Mouse (Mus musculus) forebrain, embryonic 16.5 days (tissue): Measurements from ENCODE around the gene Sorbs1. TPM values are rescaled to one million over a fixed set of nuclear protein-coding genes. Genes with fewer than 3 reads are reported as not detected.
A peak's percentile ranks its signal among the peaks of the same experiment; 100 is the strongest.

Experiments
- ATAC-seq: fragments of 200-750 bp; cut with Nextera tagmentation; 2 replicates; pipeline ENCODE4 v1.8.0; 2017; ENCODE audit warnings: mild to moderate bottlenecking, moderate library complexity
- H3K27ac ChIP-seq: fragments of 300-500 bp; sonication (generic); 2 replicates; pipeline ENCODE4 v1.5.1; 2014; ENCODE audit warnings: low read length, control low read depth
- H3K27me3 ChIP-seq: fragments of 300-500 bp; sonication (generic); replicated peaks from 2 replicates; pipeline ENCODE4 v1.6.1; 2014; ENCODE audit warnings: low read length; ENCODE audit not compliant: control insufficient read depth, insufficient read depth
- H3K36me3 ChIP-seq: fragments of 300-500 bp; sonication (generic); 2 replicates; pipeline ENCODE4 v1.6.1; 2014; ENCODE audit not compliant: control insufficient read depth, insufficient read depth
- H3K4me1 ChIP-seq: fragments of 300-500 bp; sonication (generic); replicated peaks from 2 replicates; pipeline ENCODE4 v1.6.1; 2014; ENCODE audit warnings: low read length; ENCODE audit not compliant: control insufficient read depth, insufficient read depth
- H3K4me2 ChIP-seq: fragments of 300-500 bp; sonication (generic); 2 replicates; pipeline ENCODE4 v1.6.1; 2014; ENCODE audit warnings: mild to moderate bottlenecking, low read length, control low read depth
- H3K4me3 ChIP-seq: fragments of 300-500 bp; sonication (generic); replicated peaks from 2 replicates; pipeline ENCODE4 v1.5.1; 2014; ENCODE audit warnings: mild to moderate bottlenecking, low read length, control low read depth
- H3K9ac ChIP-seq: fragments of 300-500 bp; sonication (generic); replicated peaks from 2 replicates; pipeline ENCODE4 v1.6.1; 2014; ENCODE audit warnings: low read depth, low read length, control low read depth
- H3K9me3 ChIP-seq: fragments of 300-500 bp; sonication (generic); 2 replicates; pipeline ENCODE4 v1.6.1; 2016; ENCODE audit warnings: low read length; ENCODE audit not compliant: control insufficient read depth
- WGBS: fragments of 180-500 bp; shearing (Covaris S2); extraction: QIAGEN DNeasy Blood & Tissue Kit; methylation state at CpG from one replicate; pipeline ENCODE4 v1.1.7; 2014; 5-methylcytosine and 5-hydroxymethylcytosine counted together
- polyA plus RNA-seq: library from polyadenylated mRNA; unstranded; fragments of >200 nt; fragmentation: Nextera tagmentation; extraction: Ambion mirVana; gene quantifications from 2 replicates; pipeline ENCODE4 v1.2.1, GENCODE M21; 2015

The Sorbs1 gene
- polyA plus RNA-seq, 1 experiment from 2014 or later = 128 TPM

DNA sequence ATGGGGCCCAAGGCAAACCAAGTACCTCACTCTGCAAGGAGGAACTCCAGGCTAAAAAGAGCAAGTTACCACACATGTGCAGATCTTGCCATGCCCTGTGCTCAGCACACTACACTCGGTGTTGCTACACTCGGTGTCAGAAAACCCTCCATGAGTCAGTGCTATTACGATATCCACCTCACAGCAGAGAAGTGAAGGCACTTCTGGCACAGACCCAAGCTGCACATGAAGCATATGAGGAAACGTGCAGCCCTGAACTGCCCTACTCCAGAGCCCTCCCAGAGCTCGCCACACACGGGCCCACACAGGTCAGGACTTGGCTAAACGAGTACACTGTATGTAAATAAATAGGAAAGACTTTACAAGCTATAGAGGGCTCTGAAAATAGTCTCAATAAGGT lies 112.4 kb downstream of the Sorbs1 start:
- no peak overlapping the region for H3K9ac ChIP-seq
- 67% methylated on average over 7 of the region's 7 CpGs for WGBS

DNA sequence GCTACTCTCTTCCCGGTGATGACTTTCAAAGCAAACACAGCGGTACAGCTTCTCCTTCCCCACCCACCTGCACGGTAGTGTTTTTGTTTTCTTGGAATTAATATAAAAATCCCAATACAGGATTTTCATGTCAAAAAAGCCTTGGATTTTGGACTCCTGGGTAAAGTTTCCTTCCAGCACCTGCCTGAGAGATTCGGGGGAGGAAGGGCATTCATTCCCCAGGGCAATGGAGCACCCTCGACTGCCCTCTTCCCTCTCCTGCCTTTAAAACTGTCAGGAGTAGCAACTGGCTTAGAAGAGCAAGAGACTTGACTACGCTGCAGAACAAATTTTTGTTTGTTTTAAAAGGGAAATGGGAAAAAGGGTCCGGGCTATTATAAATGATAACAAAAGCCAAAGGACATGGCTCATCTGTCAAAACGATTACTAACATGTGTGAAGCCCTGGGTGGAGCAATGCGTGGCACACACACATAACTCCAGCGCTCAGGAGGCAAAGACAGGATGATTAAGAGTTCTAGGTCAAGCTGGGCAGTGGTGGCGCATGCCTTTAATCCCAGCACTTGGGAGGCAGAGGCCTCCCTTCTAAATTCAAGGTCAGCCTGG lies 113.1 kb downstream of the Sorbs1 start:
- Histone ChIP-seq H3K9me3 (no peaks in the 10 kb centered on the region), H3K27ac (no peak overlapping the region), H3K4me2 (no peak overlapping the region), H3K36me3 (no peaks in the 10 kb centered on the region), H3K4me3 (no peak overlapping the region), H3K4me1 (peaks cover 5% of the 10 kb centered on the region; the same call in 1 of the 2 replicates), H3K9ac (no peak overlapping the region), H3K27me3 (no peaks in the 10 kb centered on the region)
- 83% methylated on average over 11 of the region's 11 CpGs for WGBS
- no peak for ATAC-seq

More for the DNA sequence above, 112.4 kb downstream of the Sorbs1 start:
- Histone ChIP-seq H3K4me2 (no peak overlapping the region), H3K9me3 (no peaks in the 10 kb centered on the region), H3K4me1 (peaks cover 2% of the 10 kb centered on the region; the same call in 1 of the 2 replicates), H3K4me3 (no peak overlapping the region), H3K27me3 (no peaks in the 10 kb centered on the region), H3K36me3 (no peaks in the 10 kb centered on the region), H3K27ac (no peak overlapping the region)
- ATAC-seq = no peak

DNA sequence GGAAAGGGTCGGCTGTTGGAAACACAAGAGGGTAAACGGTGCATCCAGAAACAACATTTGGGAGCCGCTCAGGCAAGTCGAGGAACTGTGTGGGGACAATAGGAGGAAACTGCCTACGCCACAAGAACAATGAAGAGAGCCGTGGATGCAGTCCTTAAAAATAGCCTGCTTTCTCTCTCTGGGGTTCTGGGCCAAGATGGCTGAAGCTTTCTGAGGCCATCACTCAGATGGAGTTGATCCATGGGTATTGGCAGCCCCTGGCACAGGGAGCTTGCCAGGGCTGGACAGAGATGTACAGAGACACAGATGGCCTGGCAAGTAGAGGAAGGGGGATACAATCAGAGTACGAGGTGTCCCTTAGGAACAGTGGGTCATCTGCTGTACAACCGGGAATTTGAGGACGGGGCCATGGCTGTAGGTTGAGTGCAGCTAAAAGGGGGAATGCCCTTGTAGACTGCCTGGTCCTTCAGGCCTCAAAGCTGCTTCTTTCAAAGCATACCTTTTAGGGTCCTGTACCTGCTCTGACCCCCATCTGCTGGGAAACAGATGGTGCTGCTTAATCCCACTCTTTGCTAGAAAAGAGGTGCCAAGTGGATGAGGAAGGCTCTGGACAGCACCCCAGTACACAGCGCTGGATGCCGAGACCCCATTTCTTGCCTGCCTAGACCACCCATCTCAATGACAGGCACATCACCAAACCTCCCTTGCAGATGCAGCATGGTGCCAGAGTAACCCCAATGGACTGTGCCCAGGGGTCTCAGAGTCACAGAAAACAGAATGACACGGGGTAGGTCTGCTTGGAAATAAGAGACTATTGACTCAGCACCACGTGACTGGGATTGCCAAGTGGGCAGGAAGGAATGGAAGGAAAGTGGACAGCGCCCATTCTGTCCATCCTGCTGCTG lies 117.6 kb downstream of the Sorbs1 start:
- no peak overlapping the region for H3K4me3 ChIP-seq
- H3K27me3 ChIP-seq = no peaks in the 10 kb centered on the region
- peaks cover 7% of the 10 kb centered on the region; the same call in 1 of the 2 replicates for H3K4me1 ChIP-seq
- no peaks in the 10 kb centered on the region for H3K36me3 ChIP-seq
- no peak overlapping the region for H3K9ac ChIP-seq
- ATAC-seq = peak; percentile 4; the same call in 1 of the 2 replicates
- no peak overlapping the region for H3K4me2 ChIP-seq
- no peak overlapping the region for H3K27ac ChIP-seq
- 61% methylated on average over 14 of the region's 14 CpGs for WGBS
- no peaks in the 10 kb centered on the region for H3K9me3 ChIP-seq

DNA sequence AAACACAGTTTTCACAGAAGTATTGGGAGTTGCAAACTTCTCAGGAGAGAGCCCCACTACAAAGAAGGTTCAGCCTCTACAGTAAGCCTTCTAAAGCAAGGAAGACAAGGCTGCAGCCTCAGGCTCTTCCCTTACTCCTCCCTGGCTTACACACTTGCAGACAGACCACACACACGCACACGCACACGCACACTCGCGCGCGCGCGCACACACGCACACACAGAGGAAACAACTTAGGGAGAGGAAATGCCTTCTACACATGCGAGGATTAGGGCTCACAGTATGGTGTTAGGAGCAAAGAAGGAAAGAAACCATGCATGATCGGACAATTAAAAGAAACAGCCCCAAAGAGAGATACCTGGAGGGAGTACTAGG lies 118.3 kb downstream of the Sorbs1 start:
- Histone ChIP-seq H3K27ac (no peak overlapping the region), H3K9me3 (no peaks in the 10 kb centered on the region), H3K36me3 (no peaks in the 10 kb centered on the region), H3K4me2 (no peak overlapping the region), H3K4me3 (no peak overlapping the region), H3K4me1 (peaks cover 7% of the 10 kb centered on the region; the same call in 1 of the 2 replicates), H3K9ac (no peak overlapping the region), H3K27me3 (no peaks in the 10 kb centered on the region)
- WGBS = 89% methylated on average over 12 of the region's 12 CpGs
- no peak for ATAC-seq

DNA sequence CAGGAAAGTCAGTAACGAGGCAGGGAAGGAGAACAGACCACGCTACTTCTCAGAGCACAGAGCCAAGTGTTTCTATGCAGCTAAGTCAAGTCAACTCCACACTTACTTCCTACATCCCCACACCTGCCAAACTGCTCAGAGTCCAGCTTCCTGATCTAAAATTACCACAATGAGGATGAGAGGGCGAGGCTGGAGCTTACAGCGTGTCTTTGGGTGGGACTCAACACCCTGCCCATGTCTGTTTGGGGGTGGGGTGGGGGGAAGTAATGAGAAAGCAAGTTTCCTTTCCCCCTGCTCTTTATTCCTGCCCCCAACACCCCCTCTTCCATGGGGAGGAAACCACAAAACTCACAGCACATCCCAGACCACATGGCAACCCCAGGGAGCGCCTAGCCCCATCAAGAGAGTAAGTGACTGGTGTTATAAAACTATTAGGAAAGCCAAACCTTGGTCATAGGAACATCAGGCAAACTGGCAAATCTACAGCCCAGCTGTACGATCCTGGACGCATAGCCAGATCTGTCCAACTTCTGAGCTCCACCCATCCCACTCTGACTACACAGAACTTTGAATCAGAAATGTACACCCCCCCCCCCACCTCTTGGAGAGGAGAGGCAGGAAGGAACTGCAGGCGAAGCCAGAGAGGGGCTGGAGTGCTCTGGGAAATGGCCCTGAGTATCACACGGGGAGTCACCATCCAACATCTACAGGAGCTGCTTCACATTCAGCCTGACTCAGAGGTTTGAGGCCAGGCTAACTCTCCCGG lies 118.8 kb downstream of the Sorbs1 start:
- no peak for ATAC-seq
- Histone ChIP-seq H3K9ac (no peak overlapping the region), H3K36me3 (no peaks in the 10 kb centered on the region), H3K4me1 (peaks cover 7% of the 10 kb centered on the region; the same call in 1 of the 2 replicates), H3K27ac (no peak overlapping the region), H3K9me3 (no peaks in the 10 kb centered on the region), H3K4me2 (no peak overlapping the region), H3K4me3 (no peak overlapping the region), H3K27me3 (no peaks in the 10 kb centered on the region)
- 68% methylated on average over 10 of the region's 10 CpGs for WGBS

DNA sequence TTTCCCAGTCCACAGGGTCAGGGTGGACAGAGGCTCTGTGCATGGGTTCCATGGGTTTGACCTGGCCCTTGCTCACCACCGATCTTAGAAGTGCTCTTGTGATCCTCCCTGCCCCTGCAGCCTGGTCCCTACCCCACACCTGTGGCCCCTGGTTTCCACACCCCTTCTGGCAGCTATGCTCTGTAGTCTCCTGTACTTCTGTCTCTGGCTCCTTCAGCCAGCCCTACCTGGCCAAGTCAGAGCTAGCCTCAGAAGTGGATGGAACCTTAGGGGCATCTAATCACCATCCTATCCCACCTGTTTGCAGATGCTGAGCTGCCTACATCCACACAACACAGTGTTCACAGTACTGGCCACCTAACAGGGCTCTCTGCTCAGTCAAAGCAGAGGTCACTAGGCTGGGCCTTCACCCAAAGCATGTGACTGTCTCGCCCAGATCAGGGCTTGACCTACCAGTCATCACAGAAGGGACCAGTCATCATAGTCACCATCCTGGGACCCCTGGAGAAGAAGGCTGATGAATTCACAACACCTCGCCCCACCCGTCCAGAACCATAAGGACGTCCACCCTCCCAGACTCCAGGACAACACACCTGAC lies 120.7 kb downstream of the Sorbs1 start:
- no peaks in the 10 kb centered on the region for H3K36me3 ChIP-seq
- peaks cover 7% of the 10 kb centered on the region; the same call in 1 of the 2 replicates for H3K4me1 ChIP-seq
- H3K9ac ChIP-seq = no peak overlapping the region
- no peak overlapping the region for H3K27ac ChIP-seq
- WGBS = 92% methylated on average over 5 of the region's 5 CpGs
- H3K4me3 ChIP-seq = no peak overlapping the region
- H3K9me3 ChIP-seq = no peaks in the 10 kb centered on the region
- no peak overlapping the region for H3K4me2 ChIP-seq
- no peak for ATAC-seq
- no peaks in the 10 kb centered on the region for H3K27me3 ChIP-seq

DNA sequence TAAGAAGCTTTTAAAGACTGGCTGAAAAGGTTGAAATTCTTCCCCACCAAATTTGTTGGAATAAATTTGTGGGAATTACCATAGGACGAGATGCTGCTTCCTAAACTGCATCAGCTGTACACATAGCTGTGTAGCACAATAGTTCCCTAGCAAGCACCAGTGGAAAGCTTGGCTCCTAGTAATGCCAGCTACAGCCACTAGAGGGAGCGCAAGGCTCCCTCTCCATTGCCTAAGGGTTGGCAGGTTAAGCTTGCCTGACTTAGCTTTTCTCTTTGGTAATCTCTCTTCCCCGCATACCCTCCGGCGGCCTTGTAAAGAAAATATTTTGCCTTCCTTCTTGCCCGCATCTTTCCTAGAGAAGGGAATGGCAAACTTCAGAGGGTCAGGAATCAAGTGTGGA lies 122.1 kb downstream of the Sorbs1 start:
- H3K9ac ChIP-seq = no peak overlapping the region
- peaks cover 7% of the 10 kb centered on the region; the same call in 1 of the 2 replicates for H3K4me1 ChIP-seq
- peak; percentile 87 for ATAC-seq
- no peak overlapping the region for H3K4me3 ChIP-seq
- no peaks in the 10 kb centered on the region for H3K9me3 ChIP-seq
- H3K27ac ChIP-seq = no peak overlapping the region
- no peak overlapping the region for H3K4me2 ChIP-seq
- no peaks in the 10 kb centered on the region for H3K27me3 ChIP-seq
- peaks cover 3% of the 10 kb centered on the region; the same call in 1 of the 2 replicates for H3K36me3 ChIP-seq
- WGBS = 17% methylated on average over 6 of the region's 6 CpGs

DNA sequence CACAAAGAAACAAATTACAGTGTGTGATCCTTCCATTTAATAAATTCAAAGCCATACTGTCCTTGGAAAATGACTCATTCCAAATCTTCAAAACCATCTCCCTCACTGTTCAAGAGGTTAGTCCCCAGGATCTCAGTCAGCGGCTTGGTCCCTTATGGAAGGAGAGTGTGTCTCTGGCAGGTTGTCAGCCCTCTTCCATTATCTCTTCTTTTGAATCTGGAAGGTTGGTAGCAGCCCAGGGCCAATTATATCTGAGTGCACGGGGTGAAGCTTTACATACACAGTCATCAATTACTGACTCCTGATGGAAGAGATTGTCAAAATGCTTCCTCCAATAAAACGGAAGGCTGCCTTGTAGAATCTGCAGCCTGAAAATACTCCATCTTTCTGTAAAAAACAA lies 126.7 kb downstream of the Sorbs1 start:
- peaks cover 3% of the 10 kb centered on the region; the same call in 1 of the 2 replicates for H3K36me3 ChIP-seq
- no peak overlapping the region for H3K4me2 ChIP-seq
- H3K27me3 ChIP-seq = no peaks in the 10 kb centered on the region
- WGBS = 58% methylated on average over 3 of the region's 3 CpGs
- no peak overlapping the region for H3K9ac ChIP-seq
- no peak overlapping the region for H3K27ac ChIP-seq
- no peak for ATAC-seq
- no peaks in the 10 kb centered on the region for H3K9me3 ChIP-seq
- H3K4me1 ChIP-seq = no peaks in the 10 kb centered on the region
- no peak overlapping the region for H3K4me3 ChIP-seq
